Mouse (Mus musculus): ENCODE measurements at regions not wholly inside any gene's neighbourhood (a gene's known extent, or its start where the extent isn't known, plus 50 kb on each side); places are given as distances from the start of the nearest gene placed in this dataset.

DNA sequence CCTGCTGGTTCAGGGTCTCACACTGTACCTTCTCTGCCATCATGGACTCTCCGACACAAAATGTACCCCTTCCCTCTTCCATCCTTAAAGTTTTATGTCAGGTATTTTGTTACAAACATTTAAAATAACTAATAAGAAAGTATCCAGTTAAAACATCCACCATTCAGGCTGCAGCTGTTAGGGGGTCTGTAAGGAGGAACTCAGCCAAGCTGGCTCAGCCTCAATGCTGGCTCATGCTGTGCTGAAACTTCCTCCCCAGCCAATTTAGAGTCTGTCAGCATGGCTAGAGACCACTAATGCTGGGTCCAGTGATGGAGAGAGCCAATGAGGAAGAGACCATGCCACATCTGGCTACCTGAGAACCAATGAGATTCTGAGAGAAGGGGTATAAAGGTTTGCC is 70.0 kb upstream of the Sesn3 start:
- TF ChIP-seq CTCF (IDR thresholded peaks at IDR 0.05; ENCODE audit: insufficient read depth, low read length) (no peak), POLR2A (IDR thresholded peaks at IDR 0.05; ENCODE audit: borderline replicate concordance, extremely low read depth, low read depth, low read length) (no peak)
